Mouse (Mus musculus) thymus, adult 2 months (tissue): Measurements from ENCODE around the gene Runx2. TPM values are rescaled to one million over a fixed set of nuclear protein-coding genes. Genes with fewer than 3 reads are reported as not detected.

ENCODE experiments used
- DNase-seq: peaks from one replicate; pipeline ENCODE4 v3.0.0; 2021
- H3K27ac ChIP-seq: fragments of 200-500 bp; 2 replicates; pipeline ENCODE4 v1.5.1; 2012; ENCODE audit warnings: low read length, control low read depth; ENCODE audit not compliant: control insufficient read depth, insufficient read depth
- H3K27me3 ChIP-seq: fragments of 200-500 bp; 2 replicates; pipeline ENCODE4 v1.6.1; 2012; ENCODE audit warnings: mild to moderate bottlenecking, low read length, moderate library complexity, mixed read lengths; ENCODE audit not compliant: control insufficient read depth, insufficient read depth
- H3K36me3 ChIP-seq: fragments of 200-500 bp; 2 replicates; pipeline ENCODE4 v1.6.1; 2012; ENCODE audit warnings: mild to moderate bottlenecking, low read length, moderate library complexity; ENCODE audit not compliant: control insufficient read depth, insufficient read depth
- H3K4me1 ChIP-seq: fragments of 200-500 bp; replicated peaks from 2 replicates; pipeline ENCODE4 v1.6.1; 2012; ENCODE audit warnings: low read length; ENCODE audit not compliant: control insufficient read depth, insufficient read depth
- H3K4me3 ChIP-seq: fragments of 200-500 bp; 2 replicates; pipeline ENCODE4 v1.5.1; 2012; ENCODE audit warnings: mild to moderate bottlenecking, low read length, control low read depth, moderate library complexity; ENCODE audit not compliant: control insufficient read depth, insufficient read depth
- CTCF ChIP-seq: fragments of 200-500 bp; IDR thresholded peaks from 2 replicates; pipeline ENCODE4 v1.5.1; 2012; ENCODE audit warnings: mild to moderate bottlenecking, control low read depth, low read length, moderate library complexity, borderline replicate concordance; ENCODE audit not compliant: control insufficient read depth, poor library complexity, insufficient read depth; ENCODE audit errors: extremely low read depth
- POLR2A ChIP-seq: fragments of 200-500 bp; IDR thresholded peaks from 2 replicates; pipeline ENCODE4 v1.6.1; 2012; ENCODE audit warnings: mild to moderate bottlenecking, low read length, control low read depth, moderate library complexity; ENCODE audit not compliant: control insufficient read depth, poor library complexity, insufficient read depth; ENCODE audit errors: extremely low read depth
- WGBS: fragments of 180-500 bp; shearing (Covaris S2); methylation state at CpG from one replicate; pipeline ENCODE4 v1.1.7; 2018; 5-methylcytosine and 5-hydroxymethylcytosine counted together
- polyA plus RNA-seq: library from polyadenylated mRNA; depleted of rRNA; stranded (reverse); fragments of >200 nt; gene quantifications from 2 replicates; pipeline ENCODE4 v1.2.3, GENCODE M21; 2012

Gene Runx2
- polyA plus RNA-seq, 1 experiment = 6.7 TPM

DNA sequence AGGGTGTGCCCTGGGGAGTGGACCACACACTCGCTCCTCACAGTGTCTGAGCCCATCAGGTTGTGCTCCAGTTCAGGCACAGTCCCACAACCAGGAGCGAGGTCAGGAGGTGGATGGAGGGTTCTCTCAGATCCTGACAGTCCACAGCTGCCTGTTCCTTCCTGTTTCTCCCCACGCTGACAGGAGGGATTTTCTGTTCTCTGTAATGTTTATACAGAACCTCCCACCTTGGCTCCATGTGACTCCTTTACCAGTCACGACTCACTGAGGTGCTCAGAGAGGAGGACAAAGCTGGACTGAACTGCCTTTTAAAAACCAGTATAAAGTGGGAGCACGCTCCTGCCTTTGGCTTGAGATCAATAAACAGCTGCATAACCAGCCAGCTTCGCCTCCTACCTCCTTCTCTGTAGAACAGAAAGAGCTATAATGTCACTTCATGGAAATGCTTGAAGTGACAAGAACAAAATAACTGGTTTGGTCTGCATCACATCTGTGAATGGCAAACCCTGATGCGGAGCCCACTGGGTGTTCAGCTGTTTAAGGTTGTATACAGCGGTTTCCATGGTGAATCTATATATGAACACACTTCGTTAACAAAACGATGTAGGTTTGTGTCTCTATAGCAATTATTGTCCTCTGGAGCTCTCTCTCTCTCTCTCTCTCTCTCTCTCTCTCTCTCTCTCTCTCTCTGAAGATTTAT is 177.3 kb downstream of the Runx2 start:
- H3K4me1 ChIP-seq = no peaks in the 10 kb centered on the region
- H3K4me3 ChIP-seq = no peak overlapping the region
- H3K27me3 ChIP-seq = no peaks in the 10 kb centered on the region
- no peaks in the 10 kb centered on the region for H3K36me3 ChIP-seq
- DNase-seq = no peak
- WGBS = 90% methylated on average over 10 of the region's 10 CpGs
- TF ChIP-seq POLR2A (no peak), CTCF (no peak)
- H3K27ac ChIP-seq = no peak overlapping the region

DNA sequence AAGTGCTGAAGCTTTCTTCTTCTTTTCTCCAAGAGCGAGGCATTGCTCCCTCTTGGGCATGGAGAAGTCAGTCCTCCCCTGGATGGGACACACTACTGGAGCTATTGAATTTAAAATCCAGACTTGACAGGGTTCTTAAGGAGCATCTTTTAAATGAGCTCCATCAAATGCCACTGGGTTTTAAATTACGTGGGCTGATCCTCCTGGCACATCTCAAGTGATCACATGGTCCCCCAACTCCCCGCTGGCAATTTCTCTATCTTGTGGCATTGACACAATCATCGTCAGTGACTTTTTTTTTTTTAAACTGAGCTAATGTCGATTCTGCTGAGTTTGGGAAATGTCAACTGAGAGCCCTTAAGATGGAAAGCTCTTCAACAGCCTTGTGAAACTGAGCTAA is 180.1 kb downstream of the Runx2 start:
- TF ChIP-seq CTCF = no peak
- TF ChIP-seq POLR2A = no peak
- Histone ChIP-seq H3K36me3 (no peaks in the 10 kb centered on the region), H3K4me1 (peaks cover 2% of the 10 kb centered on the region; the same call in 1 of the 2 replicates), H3K27me3 (no peaks in the 10 kb centered on the region), H3K4me3 (no peak overlapping the region), H3K27ac (no peak overlapping the region)
- WGBS = 91% methylated on average over 5 of the region's 5 CpGs
- DNase-seq = no peak

DNA sequence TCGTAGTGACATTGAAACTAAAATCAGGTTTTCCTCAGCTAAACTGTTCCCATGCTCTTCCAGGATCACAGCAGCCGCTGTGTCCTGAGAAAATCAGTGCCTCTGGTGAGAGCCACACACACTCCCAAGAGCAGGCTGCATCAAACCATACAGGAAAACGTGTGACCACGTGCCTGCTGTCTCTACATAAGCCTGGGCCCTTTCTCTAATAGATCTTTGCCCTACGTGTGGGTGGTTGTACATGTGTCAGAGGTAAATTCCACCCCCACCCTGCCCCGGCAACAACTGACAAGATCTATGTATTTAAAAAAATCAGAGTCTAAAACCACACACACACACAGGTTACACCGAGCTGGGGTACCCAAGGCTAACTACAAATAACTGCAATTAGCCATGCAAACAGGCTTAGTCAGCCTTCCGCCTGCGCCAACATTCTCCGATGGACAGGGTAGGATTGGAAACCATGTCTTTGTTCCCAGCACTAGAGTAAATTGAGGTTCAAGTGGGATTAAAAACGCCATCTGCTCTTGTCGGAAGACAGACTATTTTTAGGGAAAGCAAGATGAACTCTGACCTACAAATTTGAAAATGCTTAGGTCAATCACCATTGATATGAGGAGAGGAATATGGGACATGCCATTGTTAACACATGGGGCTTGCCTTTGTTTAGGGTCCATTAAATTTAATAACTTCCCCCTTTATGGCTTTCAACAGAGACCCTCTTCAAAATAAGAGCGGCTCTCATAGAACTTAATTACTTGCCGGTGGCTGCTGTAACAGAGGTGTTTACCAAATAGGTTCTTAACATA is 180.8 kb downstream of the Runx2 start:
- no peak overlapping the region for H3K27ac ChIP-seq
- WGBS = 83% methylated on average over 14 of the region's 14 CpGs
- TF ChIP-seq CTCF = no peak
- TF ChIP-seq POLR2A = no peak
- H3K4me3 ChIP-seq = no peak overlapping the region
- no peak for DNase-seq
- no peaks in the 10 kb centered on the region for H3K36me3 ChIP-seq
- H3K27me3 ChIP-seq = no peaks in the 10 kb centered on the region
- H3K4me1 ChIP-seq = peaks cover 2% of the 10 kb centered on the region; the same call in 1 of the 2 replicates

DNA sequence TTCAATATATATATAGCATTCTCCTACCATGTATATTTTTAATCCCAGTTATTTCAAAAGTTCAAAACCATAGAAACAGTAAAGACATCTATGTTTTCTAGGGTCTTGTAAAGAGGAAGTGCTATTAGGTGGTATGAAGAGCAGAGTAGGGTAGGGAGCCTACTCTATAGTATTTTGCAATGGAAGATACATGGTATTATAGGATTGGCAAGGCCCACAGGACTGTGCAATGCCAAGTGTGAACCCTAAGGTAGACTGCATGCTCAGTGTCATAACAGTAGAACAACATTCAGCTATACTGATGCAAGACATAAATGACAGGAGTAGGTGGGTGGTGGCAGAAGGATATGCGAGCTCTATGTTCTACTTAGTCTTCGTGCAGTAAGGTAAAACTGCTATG is 181.7 kb downstream of the Runx2 start:
- no peaks in the 10 kb centered on the region for H3K27me3 ChIP-seq
- TF ChIP-seq POLR2A = no peak
- no peak for TF ChIP-seq CTCF
- H3K4me3 ChIP-seq = no peak overlapping the region
- H3K27ac ChIP-seq = no peak overlapping the region
- WGBS = 97% methylated on average over 2 of the region's 2 CpGs
- H3K36me3 ChIP-seq = no peaks in the 10 kb centered on the region
- no peak for DNase-seq
- H3K4me1 ChIP-seq = peaks cover 2% of the 10 kb centered on the region; the same call in 1 of the 2 replicates

DNA sequence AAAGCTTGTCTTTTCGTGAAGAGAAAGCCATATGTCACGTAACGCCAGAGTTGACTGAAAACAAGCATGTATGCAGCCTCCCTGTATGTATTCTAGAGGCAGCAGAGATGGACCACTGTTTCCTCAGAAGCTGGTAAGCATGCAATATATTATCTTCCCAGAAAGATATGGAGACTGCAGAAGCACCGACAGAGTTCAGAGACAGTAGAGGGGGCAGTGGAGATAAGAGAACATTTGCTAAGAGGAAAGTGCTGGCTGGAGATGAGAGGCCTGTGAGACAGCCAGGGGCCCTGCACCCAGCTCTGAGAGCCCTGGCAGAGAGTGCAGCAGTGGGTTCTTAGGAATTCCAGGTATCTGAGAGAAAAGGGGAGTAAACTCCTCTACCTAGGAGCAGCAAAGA is 182.3 kb downstream of the Runx2 start:
- TF ChIP-seq CTCF (no peak), POLR2A (no peak)
- Histone ChIP-seq H3K36me3 (no peaks in the 10 kb centered on the region), H3K27me3 (no peaks in the 10 kb centered on the region), H3K4me1 (peaks cover 2% of the 10 kb centered on the region; the same call in 1 of the 2 replicates), H3K27ac (no peak overlapping the region), H3K4me3 (no peak overlapping the region)
- no peak for DNase-seq
- 77% methylated on average over 4 of the region's 4 CpGs for WGBS

DNA sequence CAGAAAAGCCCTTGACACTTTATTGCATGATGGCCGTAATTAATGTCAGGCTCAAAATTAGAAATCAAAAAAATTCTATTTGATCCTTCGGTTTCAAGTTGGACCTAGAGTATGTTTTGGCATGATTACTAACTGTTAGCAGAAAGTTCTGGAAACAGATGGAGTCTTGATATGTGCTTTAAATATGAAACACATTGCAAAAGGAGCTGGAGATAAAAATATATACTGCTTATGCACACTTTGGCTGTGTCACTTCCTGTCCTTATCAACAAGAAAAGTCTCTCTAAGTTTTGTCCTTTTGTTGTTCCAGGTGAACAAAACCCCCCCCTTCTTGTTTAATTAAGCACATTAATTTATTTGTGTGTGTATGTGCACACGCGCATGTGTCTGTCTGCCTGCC is 183.0 kb downstream of the Runx2 start:
- H3K4me1 ChIP-seq = peaks cover 2% of the 10 kb centered on the region; the same call in 1 of the 2 replicates
- no peak for DNase-seq
- WGBS = 88% methylated on average over 4 of the region's 4 CpGs

More for the DNA sequence above, 183.0 kb downstream of the Runx2 start:
- no peaks in the 10 kb centered on the region for H3K36me3 ChIP-seq
- no peak overlapping the region for H3K4me3 ChIP-seq
- TF ChIP-seq CTCF (no peak), POLR2A (no peak)
- no peak overlapping the region for H3K27ac ChIP-seq
- H3K27me3 ChIP-seq = no peaks in the 10 kb centered on the region
